Mouse (Mus musculus): ENCODE results near the gene Prmt3. TPM values are rescaled to one million over a fixed set of nuclear protein-coding genes. Genes with fewer than 3 reads are reported as not detected.

The Prmt3 gene
- polyA plus RNA-seq, 1 experiment from 2014 or later, result 49.6 TPM

DNA sequence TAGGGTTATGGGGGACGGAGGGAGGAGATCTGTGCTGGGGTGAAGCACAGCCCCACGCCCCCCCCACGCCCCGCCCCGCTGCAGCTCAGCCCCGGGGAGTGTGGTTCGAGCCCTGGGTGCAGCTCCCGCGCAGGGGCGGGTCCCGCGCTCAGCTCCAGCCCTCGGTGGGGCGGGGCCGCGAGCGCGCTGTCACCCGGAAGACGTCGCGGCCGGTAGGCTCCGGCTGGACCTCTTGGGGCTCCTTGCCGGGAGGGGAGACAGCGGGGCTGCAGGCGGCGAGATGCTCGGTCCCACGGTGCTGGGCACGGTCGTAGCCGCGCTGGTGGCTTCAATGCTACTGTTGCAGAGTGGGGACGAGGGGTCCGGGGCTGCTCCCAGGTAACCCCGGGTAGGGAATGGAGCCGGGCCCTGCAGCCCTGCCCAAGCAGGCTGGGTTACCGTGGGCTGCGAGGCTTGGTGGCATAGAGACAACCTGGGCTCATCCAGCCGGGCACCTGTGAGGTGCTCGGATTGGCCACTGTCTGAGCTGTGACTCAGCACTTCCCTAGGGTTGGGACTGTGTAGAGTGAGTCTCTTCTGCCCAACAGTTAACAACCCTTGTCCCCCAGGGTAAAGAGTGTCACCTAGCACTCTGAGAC is 19.1 kb upstream of the Prmt3 start, which contains the start of gene Htatip2:
Htatip2 (plus strand) TSS at position 182 of the 638 bp plus-strand sequence.
- Histone ChIP-seq H3K4me3 (ENCODE audit: low read length) (peak within 1 kb of the TSS; percentile 58), H3K36me3 (ENCODE audit: control insufficient read depth, insufficient read depth) (no peaks in the 10 kb centered on the region), H3K4me1 (ENCODE audit: control insufficient read depth, insufficient read depth, low read length) (no peaks in the 10 kb centered on the region), H3K4me2 (ENCODE audit: low read depth, low read length) (peak within 1 kb of the TSS; percentile 69), H3K27me3 (ENCODE audit: control insufficient read depth, insufficient read depth, low read length) (peaks cover 6% of the 10 kb centered on the region; the same call in 1 of the 2 replicates), H3K9me3 (replicated peaks; ENCODE audit: control insufficient read depth, low read length) (no peaks in the 10 kb centered on the region), H3K27ac (ENCODE audit: low read length) (no peak within 1 kb of the TSS), H3K9ac (ENCODE audit: low read length) (peak within 1 kb of the TSS; percentile 65)
- ATAC-seq (replicated peaks; ENCODE audit: extremely low read depth, insufficient read depth, low FRiP score), result peak; percentile 86
- 1% methylated on average over 41 of the region's 42 CpGs for WGBS

DNA sequence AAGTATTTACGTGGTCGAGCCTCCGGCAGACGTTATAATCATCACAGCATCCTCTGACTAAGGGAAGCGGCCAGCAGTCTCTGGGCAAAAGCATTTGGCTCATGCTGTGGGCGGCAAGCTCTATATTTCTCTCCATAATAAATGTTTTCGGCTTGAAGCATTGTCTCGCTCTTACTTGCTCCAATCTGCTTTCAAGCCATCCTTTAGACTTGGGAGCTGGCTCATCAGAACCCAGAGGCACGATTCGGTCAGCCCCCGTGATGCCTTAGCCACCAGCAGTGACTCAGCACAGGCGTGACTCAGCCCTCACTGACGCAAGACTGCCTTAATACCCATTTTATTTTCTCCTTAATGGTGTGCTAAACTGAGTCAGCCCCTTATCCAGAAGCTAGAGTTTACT is 15.5 kb upstream of the Prmt3 start:
- Histone ChIP-seq H3K36me3 (ENCODE audit: control insufficient read depth, insufficient read depth) (no peaks in the 10 kb centered on the region), H3K27ac (ENCODE audit: low read length) (no peak overlapping the region), H3K4me1 (ENCODE audit: control insufficient read depth, insufficient read depth, low read length) (peaks cover 14% of the 10 kb centered on the region), H3K4me2 (ENCODE audit: low read depth, low read length) (no peak overlapping the region), H3K9ac (ENCODE audit: low read length) (no peak overlapping the region), H3K9me3 (replicated peaks; ENCODE audit: control insufficient read depth, low read length) (no peaks in the 10 kb centered on the region), H3K4me3 (ENCODE audit: low read length) (no peak overlapping the region), H3K27me3 (ENCODE audit: control insufficient read depth, insufficient read depth, low read length) (no peaks in the 10 kb centered on the region)
- 75% methylated on average over 13 of the region's 13 CpGs for WGBS
- ATAC-seq (replicated peaks; ENCODE audit: extremely low read depth, insufficient read depth, low FRiP score), result no peak

DNA sequence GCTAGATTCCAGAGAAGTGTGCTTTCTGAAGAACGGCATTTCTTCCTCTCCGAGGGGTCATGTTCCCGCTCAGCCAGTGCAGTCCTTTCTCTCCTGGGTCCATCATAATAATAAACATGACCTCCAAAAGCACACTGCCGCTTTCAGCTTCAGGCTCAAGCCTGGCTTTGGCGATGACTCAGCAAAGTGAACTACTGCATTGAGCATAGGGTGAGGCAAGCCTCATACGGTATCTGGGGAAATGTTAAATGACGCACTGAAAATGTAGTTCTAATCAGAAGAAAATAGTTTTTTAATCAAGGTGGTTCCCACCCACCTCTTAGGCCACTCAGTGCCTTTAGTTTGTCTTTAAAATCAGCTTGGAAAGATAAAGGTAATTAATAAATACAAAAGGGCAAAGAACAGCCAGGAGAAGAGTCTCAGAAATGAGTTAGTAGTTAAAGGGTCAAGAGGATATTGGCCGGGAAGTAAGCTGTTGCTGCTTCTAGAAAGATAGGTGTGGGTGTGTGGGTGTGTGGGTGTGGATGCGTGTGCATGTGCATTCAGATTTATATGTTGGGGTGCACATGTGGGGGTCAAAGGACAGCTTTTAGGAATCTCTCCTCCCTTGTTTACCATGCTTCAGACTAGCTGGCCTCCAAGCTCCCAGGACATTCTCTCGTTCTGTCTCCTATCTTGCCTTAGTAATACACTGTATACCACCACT is 14.0 kb upstream of the Prmt3 start:
- H3K36me3 ChIP-seq (ENCODE audit: control insufficient read depth, insufficient read depth), result no peaks in the 10 kb centered on the region
- ATAC-seq (replicated peaks; ENCODE audit: extremely low read depth, insufficient read depth, low FRiP score), result no peak
- no peak overlapping the region for H3K9ac ChIP-seq (ENCODE audit: low read length)
- peaks cover 14% of the 10 kb centered on the region for H3K4me1 ChIP-seq (ENCODE audit: control insufficient read depth, insufficient read depth, low read length)
- H3K27ac ChIP-seq (ENCODE audit: low read length), result no peak overlapping the region
- 66% methylated on average over 10 of the region's 10 CpGs for WGBS
- H3K4me2 ChIP-seq (ENCODE audit: low read depth, low read length), result no peak overlapping the region
- H3K9me3 ChIP-seq (replicated peaks; ENCODE audit: control insufficient read depth, low read length), result no peaks in the 10 kb centered on the region
- no peak overlapping the region for H3K4me3 ChIP-seq (ENCODE audit: low read length)
- H3K27me3 ChIP-seq (ENCODE audit: control insufficient read depth, insufficient read depth, low read length), result no peaks in the 10 kb centered on the region

DNA sequence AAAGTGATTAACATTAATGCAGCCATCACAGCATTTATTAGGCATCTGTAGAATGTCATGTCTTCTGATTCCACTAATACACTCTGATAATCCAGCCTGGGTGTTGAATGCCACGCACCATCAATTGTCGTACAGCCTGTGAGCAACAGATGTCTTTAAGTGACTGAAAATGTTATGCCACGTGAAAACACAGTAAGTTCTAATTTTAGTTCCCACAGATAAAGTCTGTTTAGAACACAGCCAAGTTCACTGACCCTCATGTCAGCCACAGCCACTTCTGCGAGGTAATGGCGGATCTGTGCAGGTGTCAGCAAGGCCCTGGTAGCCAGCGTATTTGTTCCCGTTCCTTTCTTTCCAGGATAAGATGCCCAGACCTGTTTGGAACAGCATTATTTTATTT is 12.0 kb upstream of the Prmt3 start:
- Histone ChIP-seq H3K36me3 (ENCODE audit: control insufficient read depth, insufficient read depth) (no peaks in the 10 kb centered on the region), H3K27ac (ENCODE audit: low read length) (peak overlapping the region; percentile 15), H3K9me3 (replicated peaks; ENCODE audit: control insufficient read depth, low read length) (no peaks in the 10 kb centered on the region), H3K4me3 (ENCODE audit: low read length) (no peak overlapping the region), H3K4me2 (ENCODE audit: low read depth, low read length) (no peak overlapping the region), H3K4me1 (ENCODE audit: control insufficient read depth, insufficient read depth, low read length) (peaks cover 14% of the 10 kb centered on the region), H3K9ac (ENCODE audit: low read length) (no peak overlapping the region), H3K27me3 (ENCODE audit: control insufficient read depth, insufficient read depth, low read length) (no peaks in the 10 kb centered on the region)
- ATAC-seq (replicated peaks; ENCODE audit: extremely low read depth, insufficient read depth, low FRiP score), result peak; percentile 26; the same call in 1 of the 2 replicates
- WGBS, result 48% methylated on average over 7 of the region's 7 CpGs

DNA sequence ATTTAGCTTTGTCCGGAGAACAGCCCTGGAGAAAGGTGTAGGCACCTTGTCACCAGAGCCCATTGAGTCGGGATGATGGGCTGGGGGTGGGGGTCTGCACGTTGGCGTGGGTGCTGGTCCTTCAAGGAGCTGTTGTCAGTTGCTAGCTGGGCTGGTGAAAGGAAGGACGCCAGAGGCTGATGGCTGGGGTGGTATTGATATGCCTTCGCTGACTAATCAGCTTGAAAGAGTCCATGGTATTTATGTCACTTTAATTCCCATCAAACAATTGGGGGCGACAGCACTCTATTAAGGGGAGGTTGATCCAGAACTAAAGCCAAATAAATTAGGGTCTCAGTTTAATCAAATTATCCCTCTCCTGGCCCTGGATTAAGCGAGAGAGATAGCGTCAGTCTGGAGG is 9.6 kb upstream of the Prmt3 start:
- no peaks in the 10 kb centered on the region for H3K9me3 ChIP-seq (replicated peaks; ENCODE audit: control insufficient read depth, low read length)
- no peak overlapping the region for H3K4me3 ChIP-seq (ENCODE audit: low read length)
- 59% methylated on average over 9 of the region's 9 CpGs for WGBS
- H3K4me1 ChIP-seq (ENCODE audit: control insufficient read depth, insufficient read depth, low read length), result peaks cover 14% of the 10 kb centered on the region
- H3K4me2 ChIP-seq (ENCODE audit: low read depth, low read length), result no peak overlapping the region
- no peak overlapping the region for H3K9ac ChIP-seq (ENCODE audit: low read length)
- no peaks in the 10 kb centered on the region; the same call in 1 of the 2 replicates for H3K36me3 ChIP-seq (ENCODE audit: control insufficient read depth, insufficient read depth)
- no peak for ATAC-seq (replicated peaks; ENCODE audit: extremely low read depth, insufficient read depth, low FRiP score)
- no peaks in the 10 kb centered on the region for H3K27me3 ChIP-seq (ENCODE audit: control insufficient read depth, insufficient read depth, low read length)
- H3K27ac ChIP-seq (ENCODE audit: low read length), result no peak overlapping the region

DNA sequence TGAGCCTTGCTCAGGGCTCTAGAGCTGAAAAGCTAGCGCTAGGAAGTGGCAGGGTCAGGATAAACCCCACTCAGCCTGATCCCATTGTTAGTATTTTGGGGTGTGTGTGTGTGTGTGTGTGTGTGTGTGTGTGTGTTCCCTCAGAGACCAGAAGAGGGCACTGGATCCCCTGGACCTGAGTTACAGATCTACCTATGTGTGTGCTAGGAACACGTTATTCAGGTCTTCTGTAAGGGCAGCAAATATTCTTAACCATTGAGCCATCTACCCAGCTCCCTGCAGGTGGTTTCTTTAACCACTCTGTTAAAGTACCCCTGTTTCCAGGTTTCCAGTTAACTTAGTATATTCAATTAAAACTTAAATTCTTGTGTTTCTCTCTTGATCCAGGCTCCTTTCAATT is 3.8 kb upstream of the Prmt3 start:
- no peak for ATAC-seq (replicated peaks; ENCODE audit: extremely low read depth, insufficient read depth, low FRiP score)
- Histone ChIP-seq H3K9ac (ENCODE audit: low read length) (no peak overlapping the region), H3K36me3 (ENCODE audit: control insufficient read depth, insufficient read depth) (no peaks in the 10 kb centered on the region; the same call in 1 of the 2 replicates), H3K4me1 (ENCODE audit: control insufficient read depth, insufficient read depth, low read length) (peaks cover 7% of the 10 kb centered on the region), H3K9me3 (replicated peaks; ENCODE audit: control insufficient read depth, low read length) (no peaks in the 10 kb centered on the region), H3K27ac (ENCODE audit: low read length) (no peak overlapping the region), H3K4me2 (ENCODE audit: low read depth, low read length) (no peak overlapping the region), H3K27me3 (ENCODE audit: control insufficient read depth, insufficient read depth, low read length) (no peaks in the 10 kb centered on the region), H3K4me3 (ENCODE audit: low read length) (no peak overlapping the region)
- 85% methylated on average over 2 of the region's 2 CpGs for WGBS

DNA sequence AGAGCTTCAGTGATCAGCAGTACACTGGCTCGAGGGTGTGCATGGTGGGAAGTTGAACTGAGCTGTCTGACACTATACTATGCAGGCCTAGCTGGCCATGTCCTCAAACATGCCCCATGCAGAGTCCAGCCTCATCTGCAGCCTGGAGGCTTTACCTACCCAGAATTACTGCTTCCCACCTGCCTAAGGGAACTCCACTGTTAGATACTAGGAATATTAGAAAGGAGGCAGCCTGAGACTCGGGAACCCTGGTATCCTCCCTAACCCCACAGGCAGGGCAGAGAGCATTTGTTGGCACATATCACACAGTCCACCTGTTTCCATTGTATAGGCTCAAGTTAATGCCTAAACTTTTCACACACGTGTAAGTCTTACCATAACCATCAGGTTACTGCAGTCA is 561 bp upstream of the Prmt3 start:
- peaks cover 11% of the 10 kb centered on the region for H3K4me1 ChIP-seq (ENCODE audit: control insufficient read depth, insufficient read depth, low read length)
- H3K9me3 ChIP-seq (replicated peaks; ENCODE audit: control insufficient read depth, low read length), result no peaks in the 10 kb centered on the region
- H3K27ac ChIP-seq (ENCODE audit: low read length), result no peak overlapping the region
- ATAC-seq (replicated peaks; ENCODE audit: extremely low read depth, insufficient read depth, low FRiP score), result no peak
- H3K36me3 ChIP-seq (ENCODE audit: control insufficient read depth, insufficient read depth), result peaks cover 9% of the 10 kb centered on the region
- no peak overlapping the region for H3K4me2 ChIP-seq (ENCODE audit: low read depth, low read length)
- H3K9ac ChIP-seq (ENCODE audit: low read length), result no peak overlapping the region
- H3K27me3 ChIP-seq (ENCODE audit: control insufficient read depth, insufficient read depth, low read length), result no peaks in the 10 kb centered on the region
- no peak overlapping the region for H3K4me3 ChIP-seq (ENCODE audit: low read length)
- 43% methylated on average over 3 of the region's 3 CpGs for WGBS

DNA sequence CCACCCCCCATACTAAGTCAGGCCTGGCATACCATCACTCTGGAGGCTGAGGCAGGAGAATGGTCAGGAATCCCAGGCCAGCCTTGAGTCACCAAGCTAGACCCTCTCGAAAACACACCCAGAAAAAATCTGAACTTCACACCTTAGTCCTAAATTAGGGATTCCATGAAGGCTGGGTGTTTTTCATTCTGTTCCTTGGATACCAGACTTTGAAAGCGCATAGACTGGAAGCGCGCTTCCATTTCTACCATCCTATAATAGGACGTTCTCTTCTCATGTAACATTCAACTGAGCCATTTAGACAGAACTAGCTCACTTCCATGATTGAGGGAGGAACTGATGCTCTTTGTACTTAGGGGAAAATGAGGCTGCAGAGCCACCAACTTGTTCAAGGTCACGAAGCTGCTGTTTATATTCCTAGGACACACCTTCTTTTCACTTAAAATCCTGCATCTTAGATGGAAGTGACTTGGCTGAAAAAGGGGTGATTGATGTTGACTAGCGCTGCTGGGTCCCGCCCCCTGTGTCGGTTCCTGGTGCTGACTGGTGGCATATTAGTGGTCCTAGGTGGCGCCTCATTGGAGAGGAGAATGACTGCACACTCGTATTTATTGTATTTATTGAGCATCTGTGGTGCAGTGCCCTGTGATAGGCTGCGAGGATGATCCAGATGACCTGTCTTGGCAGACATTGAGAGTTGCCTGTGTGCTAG is 914 bp downstream of the Prmt3 start:
- 0 out of 2 replicates have a peak overlapping the region, but pooled peaks have one; percentile 10 for H3K27ac ChIP-seq (ENCODE audit: low read length)
- no peak for ATAC-seq (replicated peaks; ENCODE audit: extremely low read depth, insufficient read depth, low FRiP score)
- 72% methylated on average over 12 of the region's 12 CpGs for WGBS
- H3K4me3 ChIP-seq (ENCODE audit: low read length), result peak overlapping the region; percentile 82
- no peaks in the 10 kb centered on the region for H3K27me3 ChIP-seq (ENCODE audit: control insufficient read depth, insufficient read depth, low read length)
- H3K4me1 ChIP-seq (ENCODE audit: control insufficient read depth, insufficient read depth, low read length), result peaks cover 11% of the 10 kb centered on the region
- H3K36me3 ChIP-seq (ENCODE audit: control insufficient read depth, insufficient read depth), result peaks cover 12% of the 10 kb centered on the region
- H3K4me2 ChIP-seq (ENCODE audit: low read depth, low read length), result peak overlapping the region; percentile 94
- H3K9ac ChIP-seq (ENCODE audit: low read length), result peak overlapping the region; percentile 85
- H3K9me3 ChIP-seq (replicated peaks; ENCODE audit: control insufficient read depth, low read length), result no peaks in the 10 kb centered on the region

DNA sequence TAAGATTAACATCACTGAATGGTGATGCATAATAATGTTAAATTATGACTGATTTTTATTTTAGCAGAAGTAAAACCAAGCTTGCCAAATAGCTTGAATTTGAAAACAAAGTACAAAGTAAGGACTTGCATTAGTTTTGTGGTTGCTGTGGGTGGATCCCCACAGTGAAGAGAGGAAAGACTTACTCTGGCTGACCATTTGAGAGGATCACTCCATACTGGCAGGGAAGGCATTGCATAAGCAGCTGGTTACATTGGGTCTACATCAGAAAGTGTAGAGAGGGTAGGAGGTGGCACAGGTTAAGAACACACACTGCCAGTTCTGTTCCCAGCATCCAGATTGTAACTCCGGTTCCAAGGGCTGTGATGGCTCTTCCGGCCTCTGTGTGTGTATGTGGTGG is 4.9 kb downstream of the Prmt3 start:
- no peak for ATAC-seq (replicated peaks; ENCODE audit: extremely low read depth, insufficient read depth, low FRiP score)
- Histone ChIP-seq H3K27ac (ENCODE audit: low read length) (no peak overlapping the region), H3K4me2 (ENCODE audit: low read depth, low read length) (no peak overlapping the region), H3K4me1 (ENCODE audit: control insufficient read depth, insufficient read depth, low read length) (peaks cover 11% of the 10 kb centered on the region), H3K4me3 (ENCODE audit: low read length) (no peak overlapping the region), H3K27me3 (ENCODE audit: control insufficient read depth, insufficient read depth, low read length) (no peaks in the 10 kb centered on the region), H3K36me3 (ENCODE audit: control insufficient read depth, insufficient read depth) (peaks cover 28% of the 10 kb centered on the region), H3K9me3 (replicated peaks; ENCODE audit: control insufficient read depth, low read length) (no peaks in the 10 kb centered on the region), H3K9ac (ENCODE audit: low read length) (no peak overlapping the region)
- WGBS, result 91% methylated on average over 2 of the region's 2 CpGs

Data from heart, embryonic 16.5 days (tissue).